Mouse (Mus musculus) forebrain, embryonic 11.5 days (tissue): ENCODE data around the gene Klf2. TPM values are rescaled to one million over a fixed set of nuclear protein-coding genes. Genes with fewer than 3 reads are reported as not detected.

Source experiments
- ATAC-seq: fragments of 200-750 bp; cut with Nextera tagmentation; replicated peaks from 2 replicates; pipeline ENCODE4 v1.8.0; 2017; ENCODE audit warnings: moderate TSS enrichment; ENCODE audit not compliant: low FRiP score
- DNase-seq: peaks from one replicate; pipeline ENCODE4 v3.0.0-alpha.2; 2017; ENCODE audit warnings: low spot score
- H3K27ac ChIP-seq: fragments of 300-500 bp; sonication (generic); 2 replicates; pipeline ENCODE4 v1.5.1; 2014; ENCODE audit warnings: low read depth, low read length
- H3K27me3 ChIP-seq: fragments of 300-500 bp; sonication (generic); 2 replicates; pipeline ENCODE4 v1.6.1; 2014; ENCODE audit warnings: mild to moderate bottlenecking, low read length, mixed read lengths; ENCODE audit not compliant: control insufficient read depth, insufficient read depth
- H3K36me3 ChIP-seq: fragments of 300-500 bp; sonication (generic); 2 replicates; pipeline ENCODE4 v1.6.1; 2014; ENCODE audit warnings: mild to moderate bottlenecking, low read length, moderate library complexity, mixed read lengths; ENCODE audit not compliant: control insufficient read depth, insufficient read depth
- H3K4me1 ChIP-seq: fragments of 300-500 bp; sonication (generic); replicated peaks from 2 replicates; pipeline ENCODE4 v1.6.1; 2014; ENCODE audit warnings: low read length, mixed read lengths; ENCODE audit not compliant: control insufficient read depth, insufficient read depth
- H3K4me2 ChIP-seq: fragments of 300-500 bp; sonication (generic); 2 replicates; pipeline ENCODE4 v1.6.1; 2014; ENCODE audit warnings: low read depth, mild to moderate bottlenecking, low read length, moderate library complexity, mixed read lengths; ENCODE audit not compliant: severe bottlenecking
- H3K4me3 ChIP-seq: fragments of 300-500 bp; sonication (generic); 2 replicates; pipeline ENCODE4 v1.5.1; 2014; ENCODE audit warnings: low read depth, low read length
- H3K9ac ChIP-seq: fragments of 300-500 bp; sonication (generic); 2 replicates; pipeline ENCODE4 v1.6.1; 2014; ENCODE audit warnings: low read length
- H3K9me3 ChIP-seq: fragments of 300-500 bp; sonication (generic); 2 replicates; pipeline ENCODE4 v1.6.1; 2016; ENCODE audit warnings: low read length, mixed read lengths; ENCODE audit not compliant: control insufficient read depth
- WGBS: fragments of 180-500 bp; shearing (Covaris S2); extraction: QIAGEN DNeasy Blood & Tissue Kit; methylation state at CpG from one replicate; pipeline ENCODE4 v1.1.7; 2014; 5-methylcytosine and 5-hydroxymethylcytosine counted together
- polyA plus RNA-seq: library from polyadenylated mRNA; unstranded; fragments of >200 nt; fragmentation: Nextera tagmentation; extraction: Ambion mirVana; gene quantifications from 2 replicates; pipeline ENCODE4 v1.2.1, GENCODE M21; 2014

The Klf2 gene
- 4.7 and 5.4 TPM in 2 replicates for polyA plus RNA-seq

DNA sequence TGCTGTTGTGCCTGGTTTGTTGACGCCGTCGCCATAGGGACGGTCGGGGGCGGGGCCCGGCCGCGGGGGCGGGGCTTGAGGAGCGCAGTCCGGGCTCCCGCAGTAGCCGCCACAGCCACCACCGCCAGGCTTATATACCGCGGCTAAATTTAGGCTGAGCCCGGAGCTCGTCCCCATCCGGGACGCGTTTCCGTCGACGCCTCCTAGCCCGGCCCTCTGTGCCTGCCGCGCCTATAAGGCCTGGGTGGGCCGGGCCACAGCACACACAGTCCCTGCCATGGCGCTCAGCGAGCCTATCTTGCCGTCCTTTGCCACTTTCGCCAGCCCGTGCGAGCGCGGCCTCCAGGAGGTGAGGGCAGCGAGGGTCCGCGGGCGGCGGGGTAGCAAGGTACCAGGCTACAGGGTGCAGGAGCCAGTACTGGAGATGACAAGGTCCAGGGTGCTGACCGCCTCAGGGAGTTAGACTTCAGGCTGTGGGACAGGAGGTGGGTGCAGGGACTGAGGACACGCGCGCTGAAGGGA, at the start of gene Klf2:
Gene Klf2 (plus strand): TSS at position 233 of the 522 bp plus-strand sequence.
- peak; percentile 95 for ATAC-seq
- Histone ChIP-seq H3K9me3 (no peaks in the 10 kb centered on the region), H3K36me3 (no peaks in the 10 kb centered on the region), H3K27me3 (peaks cover 33% of the 10 kb centered on the region), H3K4me1 (peaks cover 6% of the 10 kb centered on the region; the same call in 1 of the 2 replicates), H3K4me2 (peak within 1 kb of the TSS; percentile 87), H3K27ac (no peak within 1 kb of the TSS), H3K9ac (peak within 1 kb of the TSS; percentile 35; the same call in 1 of the 2 replicates), H3K4me3 (peak within 1 kb of the TSS; percentile 41)
- under 1% methylated on average over 43 of the region's 46 CpGs for WGBS
- peak; percentile 95 for DNase-seq

- 84% methylated on average over 12 of the region's 12 CpGs for WGBS
- H3K9me3 ChIP-seq: no peaks in the 10 kb centered on the region
- H3K4me2 ChIP-seq: no peak overlapping the region
- no peaks in the 10 kb centered on the region for H3K36me3 ChIP-seq
- no peak overlapping the region for H3K27ac ChIP-seq
- ATAC-seq (no peak), DNase-seq (no peak)
- no peak overlapping the region for H3K4me3 ChIP-seq
- H3K9ac ChIP-seq: no peak overlapping the region
- no peaks in the 10 kb centered on the region for H3K4me1 ChIP-seq
- H3K27me3 ChIP-seq: no peaks in the 10 kb centered on the region
These were observed 48.2 kb upstream of the Klf2 start for GRCm38 (mm10) chr8:72270606-72271005.

DNA sequence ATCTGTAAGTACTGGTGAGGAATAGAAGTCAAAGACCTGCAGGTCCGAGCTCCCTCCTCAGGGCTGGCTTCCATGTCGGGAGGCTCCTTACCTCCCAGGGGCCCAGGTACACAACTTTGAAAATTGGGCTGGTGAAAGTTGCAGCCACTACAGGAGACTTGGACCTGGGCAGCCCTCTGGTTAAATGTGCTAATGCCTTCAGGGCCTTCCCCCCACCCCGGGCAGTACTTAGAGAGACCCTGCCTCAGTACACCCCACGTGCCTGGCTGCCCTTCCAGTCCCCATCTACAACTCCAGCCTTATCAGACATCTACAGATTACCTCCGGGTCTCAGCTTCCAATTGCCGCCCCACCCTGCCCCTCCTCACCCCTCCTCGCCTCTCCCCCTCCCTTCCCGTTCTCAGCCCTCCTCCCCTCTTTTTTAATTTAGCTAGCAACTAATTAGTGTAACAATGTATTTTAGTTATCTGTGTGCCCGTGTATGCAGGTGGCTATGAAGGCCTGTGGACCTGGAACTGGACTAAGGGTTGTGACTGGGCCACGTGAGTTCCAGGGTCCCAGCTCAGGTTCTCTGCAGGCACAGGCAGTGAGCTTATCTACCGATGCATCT, 47.7 kb upstream of the Klf2 start:
- ATAC-seq: no peak

DNA sequence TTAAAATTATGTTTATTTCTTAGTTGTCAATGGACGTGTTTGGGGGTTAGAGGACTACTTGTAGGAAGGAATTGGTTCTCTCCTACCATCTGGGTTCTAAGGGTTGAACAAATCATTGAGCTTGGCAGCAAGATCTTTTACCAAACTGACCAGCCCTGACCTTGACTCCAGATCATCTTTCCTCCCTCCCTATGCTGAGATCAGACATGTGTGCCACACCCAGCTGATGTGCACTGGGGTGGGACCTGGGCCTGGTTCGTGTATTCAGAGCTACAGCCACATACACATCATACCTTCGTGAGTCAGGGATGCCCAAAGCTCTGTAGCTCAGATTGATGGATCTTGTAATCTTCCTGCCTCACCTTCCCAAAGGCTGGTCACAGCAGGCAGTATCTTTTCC, 47.1 kb upstream of the Klf2 start:
- 68% methylated on average over 3 of the region's 3 CpGs for WGBS
- H3K4me3 ChIP-seq: no peak overlapping the region
- no peak overlapping the region for H3K4me2 ChIP-seq
- no peak overlapping the region for H3K27ac ChIP-seq
- H3K4me1 ChIP-seq: no peaks in the 10 kb centered on the region
- no peaks in the 10 kb centered on the region for H3K9me3 ChIP-seq
- DNase-seq (no peak), ATAC-seq (no peak)
- H3K27me3 ChIP-seq: no peaks in the 10 kb centered on the region
- no peak overlapping the region for H3K9ac ChIP-seq
- H3K36me3 ChIP-seq: no peaks in the 10 kb centered on the region

More for the DNA sequence above, 47.7 kb upstream of the Klf2 start:
- Histone ChIP-seq H3K9ac (no peak overlapping the region), H3K4me3 (no peak overlapping the region), H3K9me3 (no peaks in the 10 kb centered on the region), H3K4me1 (no peaks in the 10 kb centered on the region), H3K4me2 (no peak overlapping the region), H3K27me3 (no peaks in the 10 kb centered on the region), H3K27ac (no peak overlapping the region), H3K36me3 (no peaks in the 10 kb centered on the region)
- no peak for DNase-seq
- 77% methylated on average over 11 of the region's 11 CpGs for WGBS

DNA sequence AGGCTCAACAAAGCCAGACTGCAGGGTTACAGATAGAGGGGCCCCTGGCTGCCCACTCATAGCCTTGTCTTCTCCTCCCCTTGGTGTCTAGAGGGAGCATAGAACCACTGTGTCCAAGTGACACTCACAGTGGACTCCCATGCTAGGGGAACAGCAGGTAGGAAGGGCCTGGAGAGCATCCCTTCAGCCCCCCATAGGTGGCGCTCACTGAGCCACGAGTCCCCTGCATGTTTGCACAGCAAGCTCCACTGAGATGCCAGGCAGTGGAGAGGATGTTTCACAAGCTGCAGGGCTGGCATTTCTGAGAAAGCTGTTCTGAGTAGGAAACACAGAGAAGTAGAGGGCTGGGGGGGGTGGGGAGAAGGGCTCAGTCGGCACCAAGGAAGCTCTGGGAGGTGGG, 46.5 kb upstream of the Klf2 start:
- H3K4me2 ChIP-seq: no peak overlapping the region
- no peak overlapping the region for H3K4me3 ChIP-seq
- H3K4me1 ChIP-seq: no peaks in the 10 kb centered on the region
- H3K9ac ChIP-seq: no peak overlapping the region
- H3K27ac ChIP-seq: no peak overlapping the region
- no peaks in the 10 kb centered on the region for H3K9me3 ChIP-seq
- WGBS: 12% methylated on average over 3 of the region's 3 CpGs
- peak; percentile 70 for DNase-seq
- no peak for ATAC-seq
- no peaks in the 10 kb centered on the region for H3K27me3 ChIP-seq
- no peaks in the 10 kb centered on the region for H3K36me3 ChIP-seq

DNA sequence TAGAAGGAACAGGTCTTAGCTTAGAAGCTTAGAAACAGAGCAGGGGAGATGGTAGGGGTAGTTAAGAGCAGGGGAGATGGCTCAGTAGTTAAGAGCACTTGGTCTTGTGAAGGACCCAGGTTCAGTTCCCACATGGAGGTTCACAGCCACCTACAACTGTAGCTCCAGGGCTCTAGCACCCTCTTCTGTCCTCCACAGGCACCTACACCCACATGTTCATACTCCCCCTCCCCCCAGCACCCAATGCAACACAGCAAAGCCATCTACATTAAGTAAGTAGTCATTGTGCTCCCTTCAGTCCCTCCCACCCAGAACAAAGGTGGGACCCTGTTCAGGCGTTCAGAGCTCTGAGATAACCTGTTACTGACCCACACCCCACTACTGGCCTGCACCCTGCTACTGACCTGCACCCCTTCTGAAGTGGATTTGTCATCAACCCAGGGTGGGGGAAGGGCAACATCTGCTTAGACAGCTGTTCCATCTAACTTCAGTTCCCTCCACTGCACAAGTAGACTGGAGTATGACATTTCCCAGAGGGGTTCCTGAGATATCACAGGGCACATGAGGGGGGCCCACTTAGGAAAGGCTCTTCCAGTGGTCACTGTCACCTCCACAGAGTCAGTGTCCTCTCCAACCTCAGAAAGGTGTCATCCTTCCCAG, 45.6 kb upstream of the Klf2 start:
- no peak for ATAC-seq
- Histone ChIP-seq H3K4me1 (no peaks in the 10 kb centered on the region), H3K9ac (no peak overlapping the region), H3K4me2 (no peak overlapping the region), H3K9me3 (no peaks in the 10 kb centered on the region), H3K4me3 (no peak overlapping the region), H3K36me3 (no peaks in the 10 kb centered on the region), H3K27me3 (no peaks in the 10 kb centered on the region), H3K27ac (no peak overlapping the region)
- 83% methylated on average over 1 of the region's 1 CpGs for WGBS
- DNase-seq: no peak

DNA sequence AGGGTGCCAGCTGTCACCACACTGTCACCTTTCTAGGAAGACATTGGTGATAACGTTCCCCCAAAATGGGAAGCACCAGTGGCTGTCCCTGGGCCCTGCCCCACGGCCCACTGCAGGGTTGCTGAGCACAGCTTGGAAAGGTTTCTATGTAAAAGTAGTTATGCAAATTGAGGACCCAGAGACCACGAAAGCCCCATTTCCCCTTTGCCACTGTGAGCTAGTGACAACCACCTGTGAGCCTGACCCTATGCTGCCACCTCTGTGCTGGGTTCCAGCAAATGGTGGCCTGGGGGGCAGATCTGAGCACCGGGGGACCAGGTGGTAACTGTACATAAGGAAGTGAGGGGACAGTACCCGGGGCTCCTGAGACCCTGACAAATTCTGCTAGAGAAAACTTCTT, 45.0 kb upstream of the Klf2 start:
- no peak overlapping the region for H3K9ac ChIP-seq
- H3K27ac ChIP-seq: no peak overlapping the region
- no peaks in the 10 kb centered on the region for H3K9me3 ChIP-seq
- no peaks in the 10 kb centered on the region for H3K4me1 ChIP-seq
- no peak overlapping the region for H3K4me3 ChIP-seq
- H3K36me3 ChIP-seq: no peaks in the 10 kb centered on the region
- WGBS: 79% methylated on average over 5 of the region's 5 CpGs
- ATAC-seq (no peak), DNase-seq (no peak)
- no peaks in the 10 kb centered on the region for H3K27me3 ChIP-seq
- no peak overlapping the region for H3K4me2 ChIP-seq

DNA sequence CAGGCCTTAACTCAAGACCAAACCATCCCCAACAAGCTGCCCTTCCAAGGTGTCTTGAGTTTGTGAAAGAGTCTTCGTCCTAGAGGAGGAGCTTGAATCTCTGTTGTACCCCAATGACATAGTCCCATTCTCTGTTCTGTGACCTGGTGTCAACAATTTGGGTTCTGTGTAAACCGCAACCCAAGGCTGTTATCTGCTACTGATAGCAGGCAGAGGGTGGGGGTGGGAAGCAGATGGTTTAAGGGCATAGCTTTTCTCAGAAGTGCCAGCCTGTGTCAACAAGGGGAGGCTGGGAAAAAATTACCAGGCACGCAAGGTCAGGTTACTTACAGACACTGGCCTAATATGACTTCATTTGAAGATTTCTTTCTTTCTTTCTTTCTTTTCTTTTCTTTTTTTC, 41.6 kb upstream of the Klf2 start:
- no peaks in the 10 kb centered on the region for H3K27me3 ChIP-seq
- ATAC-seq (no peak), DNase-seq (no peak)
- whole genome bisulfite sequencing: 86% methylated on average over 3 of the region's 3 CpGs
- no peak overlapping the region for H3K27ac ChIP-seq
- H3K9me3 ChIP-seq: no peaks in the 10 kb centered on the region
- no peaks in the 10 kb centered on the region for H3K36me3 ChIP-seq
- H3K4me1 ChIP-seq: no peaks in the 10 kb centered on the region
- H3K4me2 ChIP-seq: no peak overlapping the region
- H3K4me3 ChIP-seq: no peak overlapping the region
- no peak overlapping the region for H3K9ac ChIP-seq

- no peaks in the 10 kb centered on the region for H3K9me3 ChIP-seq
- H3K9ac ChIP-seq: no peak overlapping the region
- DNase-seq (no peak), ATAC-seq (no peak)
- no peak overlapping the region for H3K4me2 ChIP-seq
- H3K4me1 ChIP-seq: no peaks in the 10 kb centered on the region
- 87% methylated on average over 7 of the region's 7 CpGs for WGBS
- H3K27ac ChIP-seq: no peak overlapping the region
- no peaks in the 10 kb centered on the region for H3K27me3 ChIP-seq
- H3K36me3 ChIP-seq: no peaks in the 10 kb centered on the region
- no peak overlapping the region for H3K4me3 ChIP-seq
These were observed 39.7 kb upstream of the Klf2 start for GRCm38 (mm10) chr8:72279151-72279550.
